Mouse (Mus musculus) c-Kit-positive CD71-positive TER-119-negative erythroid progenitor cells, embryonic 14.5 days (primary cell): Measurements from ENCODE around the gene Sh3pxd2a.

ENCODE experiments used
- DNase-seq: peaks from one replicate; pipeline ENCODE4 v3.0.0-alpha.2; 2013; ENCODE audit warnings: low read depth

Sh3pxd2a gene

DNA sequence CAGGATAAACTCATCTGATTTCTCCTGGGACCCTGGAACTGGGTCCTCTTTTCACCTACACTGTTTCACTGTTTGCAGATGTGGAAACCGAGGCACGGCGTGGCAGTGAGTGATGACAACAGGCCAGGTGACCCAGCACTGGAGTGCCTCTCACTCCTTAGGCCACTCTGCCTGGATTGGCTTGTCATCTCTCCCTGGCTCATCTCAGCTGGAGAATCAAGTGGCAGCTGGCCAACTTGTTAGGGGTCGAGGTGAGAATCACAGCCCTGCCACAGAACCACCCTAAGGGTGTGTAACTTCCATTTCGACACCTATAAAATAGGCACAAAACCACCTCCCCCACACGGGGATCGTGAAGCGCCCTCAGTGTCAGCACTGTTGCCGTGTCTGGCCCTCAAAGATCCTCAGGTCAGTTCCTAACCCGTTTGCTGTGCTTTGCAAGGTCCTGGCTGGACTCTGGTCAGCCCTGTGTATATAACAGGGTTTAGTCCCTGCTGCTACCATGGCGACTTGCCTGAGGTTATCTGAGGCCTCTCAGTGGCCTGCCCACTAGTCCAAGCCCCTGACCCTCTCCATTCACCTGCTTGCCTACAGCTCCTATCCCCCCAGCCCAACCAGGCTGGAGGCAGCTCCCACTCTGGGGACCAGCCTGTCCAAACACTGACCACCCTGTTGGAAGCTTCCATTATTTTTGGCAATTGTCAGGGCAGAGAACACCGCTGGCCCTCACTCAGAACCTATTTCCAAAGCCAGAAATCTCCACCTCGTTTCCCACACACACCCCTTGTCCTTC is 6.3 kb downstream of the Sh3pxd2a start:
- no peak for DNase-seq

GRCm38 (mm10) chr19:47456021-47456420 is 8.2 kb downstream of the Sh3pxd2a start:
- no peak for DNase-seq

- DNase-seq: no peak
Measured at GRCm38 (mm10) chr19:47455001-47455755, 9.0 kb downstream of the Sh3pxd2a start.

DNA sequence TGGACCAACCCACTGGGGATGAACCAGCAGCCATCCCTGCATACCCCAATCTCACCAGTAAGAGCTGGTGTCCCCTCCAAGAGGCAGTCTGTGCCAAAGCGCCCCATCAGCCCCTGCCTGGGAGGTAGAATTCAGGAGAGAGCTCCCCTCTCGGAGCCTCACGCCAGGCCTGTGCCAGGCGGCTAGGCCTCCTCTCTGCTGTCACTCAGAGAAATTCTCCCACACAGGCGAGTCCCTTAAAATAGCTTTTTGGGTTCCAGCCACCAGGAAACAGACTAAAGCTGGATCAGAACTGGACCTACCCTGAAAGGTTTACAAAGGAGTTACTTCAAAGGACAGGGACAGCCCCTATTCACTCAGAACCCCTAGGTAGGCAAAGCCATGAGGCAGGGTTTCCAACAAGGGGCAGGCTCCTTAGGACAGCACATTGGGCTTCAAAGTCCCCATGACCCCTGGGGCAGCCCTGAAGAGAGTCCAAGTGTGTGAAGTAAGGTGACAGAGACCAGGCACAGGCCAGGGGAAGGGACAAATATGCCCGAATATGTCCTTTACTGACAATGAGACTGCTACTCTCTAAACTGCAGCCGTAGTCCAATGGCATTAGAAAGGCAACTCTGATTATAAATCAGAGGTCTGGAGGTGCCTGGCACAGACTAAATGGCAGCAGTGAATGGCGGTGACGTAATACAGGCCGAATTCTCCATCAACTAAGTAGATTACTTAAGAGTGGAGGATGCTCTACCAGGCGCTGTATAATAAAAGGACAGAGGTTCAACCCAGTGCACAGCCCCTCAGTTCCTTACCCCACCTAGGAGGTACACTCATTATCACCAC is 9.8 kb downstream of the Sh3pxd2a start:
- no peak for DNase-seq

DNA sequence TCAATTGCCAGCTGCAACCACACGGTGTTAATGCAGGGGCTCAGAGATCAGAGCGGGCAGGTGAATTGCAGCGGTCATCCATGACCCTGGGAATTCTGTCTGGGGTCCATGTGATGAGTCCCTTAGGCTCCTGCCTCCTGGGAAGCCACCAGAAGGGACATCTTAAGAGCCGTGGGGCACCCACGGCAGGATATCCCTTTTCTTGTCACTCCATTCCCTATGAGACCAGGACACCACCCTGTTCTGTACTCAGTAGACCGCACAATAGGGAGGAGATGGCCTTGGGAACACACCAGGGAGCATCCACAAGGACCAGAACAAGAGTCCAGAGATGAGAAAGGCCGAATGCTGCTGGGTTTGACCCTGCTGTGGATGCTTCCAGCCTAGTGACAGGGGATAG is 10.8 kb downstream of the Sh3pxd2a start:
- no peak for DNase-seq

DNA sequence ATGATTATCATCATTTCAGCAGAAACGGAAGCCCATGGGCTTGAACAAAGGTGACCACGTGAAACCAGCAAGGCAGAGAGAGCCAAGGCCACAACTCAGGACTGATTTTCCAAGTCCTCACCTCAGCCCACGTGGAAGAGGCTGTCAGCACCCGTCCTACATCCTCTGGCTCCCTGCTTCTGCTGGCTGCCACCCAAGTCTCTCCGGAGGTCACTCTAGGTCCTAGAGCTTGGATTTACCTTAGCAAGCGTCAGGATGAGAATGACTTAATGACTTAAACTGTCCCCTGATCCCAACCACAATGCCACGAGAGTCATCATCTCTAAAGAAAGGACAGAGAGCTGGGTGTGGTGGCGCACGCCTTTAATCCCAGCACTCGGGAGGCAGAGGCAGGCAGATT is 11.5 kb downstream of the Sh3pxd2a start:
- DNase-seq: no peak

DNA sequence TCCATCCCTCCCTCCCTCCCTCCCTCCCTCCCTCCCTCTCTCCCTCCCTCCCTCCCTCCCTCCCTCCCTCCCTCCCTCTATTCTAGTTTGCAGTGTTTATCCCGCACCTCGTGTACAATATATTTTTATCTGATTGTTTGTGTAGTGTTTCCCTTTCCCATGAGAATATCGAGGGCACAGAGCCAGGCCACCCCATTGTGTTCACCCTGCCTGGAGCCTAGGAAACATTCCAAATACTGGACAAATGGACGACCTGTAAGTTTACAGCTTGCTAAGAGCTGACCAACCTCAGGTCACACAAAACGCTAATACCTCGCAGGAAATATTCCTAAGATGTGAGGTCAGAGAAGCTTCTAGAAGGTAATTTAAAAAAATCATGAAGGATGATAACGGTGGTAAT is 12.0 kb downstream of the Sh3pxd2a start:
- no peak for DNase-seq

- no peak for DNase-seq
Measured at GRCm38 (mm10) chr19:47451476-47452113, 12.6 kb downstream of the Sh3pxd2a start.

DNA sequence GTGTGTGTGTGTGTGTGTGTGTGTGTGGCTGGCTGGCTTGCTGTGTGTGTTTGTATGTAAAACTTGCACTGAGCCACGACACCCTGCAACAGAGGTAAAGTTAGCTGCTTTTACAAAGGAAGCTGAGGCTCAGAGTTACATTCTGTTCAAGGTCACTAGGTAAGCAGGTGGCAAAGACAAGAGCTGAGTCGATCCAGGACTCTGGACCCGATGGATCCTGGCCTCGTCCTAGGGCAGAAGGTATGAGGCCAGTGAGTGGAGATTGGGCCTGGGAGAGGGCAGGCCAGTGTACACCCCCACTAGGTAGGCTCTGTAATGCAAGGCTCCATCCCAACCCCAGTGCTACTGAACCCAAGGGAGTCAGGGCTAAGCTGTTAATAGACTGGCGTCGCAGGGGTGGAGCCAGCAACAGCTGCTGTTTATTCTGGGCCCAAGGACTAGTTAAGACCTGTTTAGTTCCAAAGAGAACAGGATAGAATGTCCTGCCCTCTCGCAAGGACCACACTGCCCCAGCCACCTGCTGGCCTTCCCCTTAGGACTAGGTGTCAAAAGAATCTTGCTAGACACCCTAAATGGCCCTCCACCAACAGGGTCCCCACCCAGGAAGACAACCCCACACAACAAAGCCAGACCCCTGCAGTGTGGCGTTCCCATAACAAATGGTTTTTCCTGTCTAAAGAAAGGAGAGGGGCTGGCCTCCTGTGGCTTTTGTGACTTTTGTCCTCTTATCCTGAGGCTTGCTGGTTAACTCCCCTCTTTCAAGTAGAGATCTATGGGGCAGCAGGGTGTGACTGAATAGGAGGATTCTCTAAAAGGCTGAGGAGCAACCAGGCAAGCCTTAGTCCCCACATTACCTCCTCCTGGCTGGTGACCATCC is 13.7 kb downstream of the Sh3pxd2a start:
- no peak for DNase-seq

DNA sequence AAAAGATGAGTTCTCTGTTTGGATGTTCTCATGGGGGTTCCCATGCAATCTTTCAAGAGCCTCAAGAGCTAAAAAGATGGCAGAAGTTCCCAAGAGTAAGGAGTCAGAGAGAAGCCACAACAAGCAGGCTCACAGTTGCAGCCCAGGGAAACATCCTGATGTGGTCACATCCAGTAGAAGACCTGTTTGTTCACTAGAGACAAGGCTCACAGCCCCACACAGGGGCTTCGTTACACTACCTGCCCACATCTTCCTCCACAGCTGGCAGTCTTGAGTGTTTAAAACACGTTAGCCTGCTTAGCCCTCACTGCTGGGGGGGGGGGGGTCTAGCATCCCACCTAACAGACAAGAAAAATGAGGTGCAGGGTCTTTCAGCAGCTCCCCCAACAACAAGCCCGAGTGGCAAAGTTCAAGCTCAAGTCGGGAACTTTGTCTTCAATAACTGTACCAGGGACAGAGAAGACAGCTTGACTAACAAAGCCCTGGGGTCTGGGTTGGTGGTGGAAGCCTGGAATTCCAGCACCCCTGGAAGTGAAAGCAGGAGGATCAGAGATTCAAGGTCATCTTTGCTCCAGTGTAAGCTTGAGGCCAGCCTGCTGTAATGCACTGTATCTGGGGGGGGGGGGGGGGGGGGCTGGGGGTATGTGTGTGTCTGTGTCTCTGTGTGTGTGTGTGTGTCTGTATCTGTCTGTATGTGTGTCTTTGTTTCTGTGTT is 14.5 kb downstream of the Sh3pxd2a start:
- no peak for DNase-seq

- no peak for DNase-seq
Measured at GRCm38 (mm10) chr19:47448618-47449151, 15.5 kb downstream of the Sh3pxd2a start.

DNA sequence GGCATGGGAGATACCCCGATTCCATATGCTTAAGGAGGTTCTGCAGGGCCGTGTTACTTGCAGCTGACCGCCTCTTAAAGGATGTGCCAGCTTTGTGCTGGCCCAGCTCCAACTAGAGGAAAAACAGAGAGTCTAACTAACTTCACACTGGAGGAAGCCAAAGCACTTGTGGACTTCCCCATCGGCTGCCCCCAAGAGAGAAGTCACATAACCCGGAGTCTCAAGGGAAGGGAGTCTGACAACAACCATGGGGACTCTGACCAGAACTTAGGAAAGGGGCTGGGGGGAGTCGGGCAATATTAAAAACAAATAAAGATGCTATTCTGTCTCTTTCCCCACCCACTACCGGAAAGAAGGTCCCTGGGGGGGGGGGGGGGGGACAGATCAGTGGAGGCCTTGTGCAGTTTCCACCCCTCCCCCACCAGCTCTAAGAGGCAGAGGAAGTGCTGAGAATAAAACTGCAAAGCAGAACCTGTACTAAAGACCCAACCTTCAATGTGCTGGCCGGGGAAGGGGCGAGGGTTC is 17.3 kb downstream of the Sh3pxd2a start:
- DNase-seq: no peak

- no peak for DNase-seq
Measured at GRCm38 (mm10) chr19:47446130-47446529, 18.1 kb downstream of the Sh3pxd2a start.

GRCm38 (mm10) chr19:47445726-47446125 is 18.5 kb downstream of the Sh3pxd2a start:
- DNase-seq: no peak

GRCm38 (mm10) chr19:47444488-47444887 is 19.7 kb downstream of the Sh3pxd2a start:
- DNase-seq: no peak

GRCm38 (mm10) chr19:47442294-47442627 is 21.9 kb downstream of the Sh3pxd2a start:
- DNase-seq: no peak

GRCm38 (mm10) chr19:47441541-47442293 is 22.5 kb downstream of the Sh3pxd2a start:
- DNase-seq: no peak

DNA sequence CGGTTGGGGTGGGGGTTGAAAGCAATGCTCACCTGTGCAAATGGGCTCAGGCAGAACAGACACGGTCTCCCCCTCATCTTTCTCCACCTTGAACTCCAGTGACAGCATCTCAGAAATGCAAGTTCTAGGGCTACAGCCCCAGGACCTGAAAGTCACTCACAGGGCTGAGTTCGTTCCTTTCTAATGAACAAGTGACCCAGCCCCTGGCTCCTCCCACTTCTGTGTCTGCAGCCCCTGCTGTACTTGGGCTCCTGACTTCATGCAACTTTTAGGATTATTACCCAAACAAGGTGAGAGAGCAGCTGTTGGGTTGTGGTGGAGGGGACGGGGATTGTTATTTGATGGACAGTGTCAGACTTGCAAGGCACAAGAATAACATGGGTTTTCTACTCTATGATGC is 23.2 kb downstream of the Sh3pxd2a start:
- DNase-seq: no peak

DNA sequence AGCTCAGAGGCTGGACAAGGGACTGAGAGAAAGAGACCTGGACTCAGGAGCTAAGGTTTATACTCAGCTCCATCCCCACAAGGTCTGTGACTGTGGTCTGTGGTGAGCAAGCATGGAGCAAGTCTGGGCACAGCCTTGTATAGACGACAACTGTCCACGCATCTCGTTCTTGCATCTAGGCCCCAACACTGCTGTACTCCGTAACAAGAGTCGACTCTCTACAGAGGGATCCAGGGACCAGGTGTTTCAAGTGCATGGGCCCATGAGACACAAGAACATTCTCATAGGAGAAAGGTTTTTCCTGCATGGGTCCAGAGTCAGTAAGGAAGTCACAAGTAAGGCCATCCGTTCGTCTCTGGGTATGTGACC is 23.8 kb downstream of the Sh3pxd2a start:
- DNase-seq: no peak
